Mouse (Mus musculus) right cerebral cortex, postnatal 14 days (tissue): ENCODE measurements at regions not wholly inside any gene's neighbourhood (a gene's known extent, or its start where the extent isn't known, plus 50 kb on each side); places are given as distances from the start of the nearest gene placed in this dataset.
A peak's percentile ranks its signal among the peaks of the same experiment; 100 is the strongest.

Experiments used
- DNase-seq: peaks from one replicate; pipeline ENCODE4 v3.0.0; 2022

DNA sequence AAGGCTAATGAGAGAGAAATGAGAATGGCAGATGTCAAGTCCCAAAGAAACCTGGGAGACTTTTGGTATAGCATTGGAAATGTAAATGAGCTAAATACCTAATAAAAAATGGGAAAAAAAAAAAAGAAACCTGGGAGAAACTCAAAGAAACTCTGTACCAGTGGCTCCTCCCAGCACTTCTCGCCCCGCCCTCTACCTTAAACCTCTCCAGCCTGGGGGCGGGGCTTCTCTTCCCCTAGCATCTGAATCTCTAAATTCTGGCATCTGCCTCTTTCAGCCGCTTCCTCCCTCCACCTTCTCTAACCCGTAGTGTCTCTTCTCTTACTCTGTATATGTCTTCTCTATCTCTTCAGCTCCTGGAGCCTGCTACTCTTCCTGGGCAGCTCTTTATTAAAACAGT, 53.2 kb downstream of the Gpr6 start:
- DNase-seq, result no peak

DNA sequence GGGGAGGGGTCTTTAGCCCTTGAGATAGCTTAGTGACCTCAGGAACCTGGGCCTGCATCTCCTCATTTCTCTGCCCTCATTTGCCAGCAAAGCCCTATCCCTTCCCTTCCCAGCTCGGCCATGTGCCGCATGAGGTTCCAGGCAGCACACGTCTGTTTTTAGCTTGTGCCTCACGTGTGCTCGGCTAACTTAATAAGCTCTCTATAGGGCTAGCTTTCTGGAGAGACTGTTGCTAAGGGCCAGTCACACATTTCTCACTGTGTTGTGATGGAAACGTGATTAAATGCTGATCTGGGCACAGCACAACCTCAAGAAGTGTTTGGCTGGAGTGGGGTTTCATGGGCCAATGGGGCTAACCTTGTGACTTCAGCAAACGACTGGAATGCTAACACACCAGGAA, 55.5 kb downstream of the Gpr6 start:
- DNase-seq, result no peak

DNA sequence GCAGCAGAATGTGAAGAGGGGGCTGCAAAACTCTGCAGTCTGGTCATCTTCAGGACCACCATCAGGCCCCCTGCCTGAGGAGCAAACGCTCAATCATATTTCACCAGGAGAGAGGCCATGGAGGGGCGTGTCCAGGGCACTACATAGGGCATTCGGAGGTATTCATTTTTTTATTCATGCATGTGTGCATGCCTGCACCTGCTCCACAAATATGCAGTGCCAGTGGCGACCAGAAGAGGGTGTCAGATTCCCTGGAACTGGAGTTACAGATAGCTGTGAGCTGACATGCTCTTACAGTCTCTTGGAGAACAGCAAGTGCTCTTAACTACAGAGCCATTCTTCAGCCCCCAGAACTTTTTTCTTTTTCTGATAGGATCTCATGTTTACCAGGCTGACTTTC, 56.4 kb downstream of the Gpr6 start:
- peak; percentile 64 for DNase-seq

DNA sequence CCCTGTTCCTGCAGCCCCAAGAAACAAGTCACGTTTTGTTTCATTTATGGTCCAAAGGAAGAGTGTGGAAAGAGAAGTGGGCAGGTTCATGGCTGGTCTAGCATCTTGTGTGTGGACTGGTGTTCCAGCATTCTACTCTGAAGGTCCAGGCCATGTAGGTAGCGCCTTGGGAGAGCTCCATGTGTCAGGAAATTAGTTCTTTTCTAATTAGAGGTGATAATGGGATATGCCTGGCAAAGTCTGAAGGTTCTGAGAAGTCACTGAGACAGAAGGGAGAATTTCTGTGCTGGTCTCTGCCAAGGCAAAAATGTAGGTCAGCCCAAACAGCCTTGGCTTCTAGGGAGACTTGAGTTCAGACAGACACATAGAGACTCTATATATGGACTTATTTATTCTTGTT, 61.5 kb downstream of the Gpr6 start:
- DNase-seq, result no peak

DNA sequence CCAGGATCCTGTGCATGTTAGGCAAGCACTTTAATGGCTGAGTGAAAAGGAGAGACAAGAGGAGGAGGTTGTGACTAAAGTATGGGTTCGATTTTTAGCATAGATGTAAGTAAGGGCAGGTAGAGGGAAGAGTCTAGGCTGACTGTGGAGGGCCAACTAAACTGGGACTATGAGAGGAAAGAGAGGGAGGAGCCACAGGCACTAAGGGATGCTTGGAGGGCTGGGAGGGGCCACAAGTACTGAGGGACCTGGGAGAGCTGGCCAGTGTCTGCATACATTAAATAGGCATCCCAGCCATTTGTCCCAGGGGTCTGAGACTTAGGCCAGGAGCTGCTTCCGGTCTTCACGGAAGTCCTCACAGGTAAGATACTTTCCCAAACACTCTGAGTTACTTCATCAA, 64.2 kb downstream of the Gpr6 start:
- no peak for DNase-seq

DNA sequence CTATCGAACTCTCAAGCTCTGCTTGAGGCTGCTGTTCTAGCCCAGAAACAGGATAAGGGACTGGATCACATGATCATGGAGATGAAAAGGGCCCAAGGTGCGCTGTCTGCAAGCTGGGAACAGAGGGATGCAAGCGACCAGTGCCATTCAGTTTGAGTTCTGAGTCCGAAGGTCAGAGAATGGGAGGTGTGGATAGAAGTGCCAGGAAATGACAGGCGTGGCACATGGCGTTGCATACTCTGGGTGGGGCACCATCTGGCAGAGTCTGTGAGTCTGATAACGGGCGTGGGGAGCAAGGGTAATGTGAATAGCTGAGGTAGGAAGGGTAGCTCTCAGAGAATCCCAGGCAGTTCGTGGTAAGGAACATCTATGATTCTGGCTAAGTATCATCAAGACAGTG, 65.5 kb downstream of the Gpr6 start:
- DNase-seq, result no peak

DNA sequence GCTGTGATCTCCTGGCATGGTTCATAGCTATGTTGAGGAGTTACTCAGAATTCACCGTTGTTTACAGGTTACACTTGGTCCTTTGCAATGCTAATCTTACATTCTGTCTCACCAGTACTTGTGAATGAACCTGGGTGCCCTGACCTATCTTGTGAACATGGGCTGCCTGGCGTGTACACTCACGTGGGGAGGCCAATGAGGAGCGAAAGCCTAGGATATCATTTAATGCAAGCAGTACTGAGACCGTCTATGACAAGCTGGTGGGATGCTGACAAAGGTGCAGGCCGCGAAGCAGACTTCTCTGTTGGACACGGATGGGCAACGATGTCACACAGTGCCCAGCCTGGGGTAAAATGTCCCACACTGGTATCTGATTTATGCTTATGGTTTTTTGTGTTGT, 66.3 kb downstream of the Gpr6 start:
- DNase-seq, result no peak

DNA sequence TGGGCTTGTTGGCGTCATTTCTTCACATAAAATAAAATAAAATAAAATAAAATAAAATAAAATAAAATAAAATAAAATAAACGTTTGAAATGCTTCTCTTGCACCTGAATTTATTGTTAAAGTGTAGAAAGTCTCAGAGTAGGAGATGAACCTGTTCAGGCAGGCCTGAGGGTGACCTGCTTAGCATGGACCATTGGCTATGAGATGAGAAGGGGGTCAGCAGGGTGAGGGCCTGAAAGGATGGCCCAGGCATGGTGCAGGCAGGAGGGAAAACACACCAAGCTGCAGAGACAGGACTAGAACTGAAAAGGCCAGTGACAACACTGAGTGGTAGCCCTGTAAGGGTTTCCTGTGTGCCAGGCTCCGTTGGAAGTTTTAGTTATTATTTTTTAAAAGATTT, 67.3 kb downstream of the Gpr6 start:
- DNase-seq, result no peak

DNA sequence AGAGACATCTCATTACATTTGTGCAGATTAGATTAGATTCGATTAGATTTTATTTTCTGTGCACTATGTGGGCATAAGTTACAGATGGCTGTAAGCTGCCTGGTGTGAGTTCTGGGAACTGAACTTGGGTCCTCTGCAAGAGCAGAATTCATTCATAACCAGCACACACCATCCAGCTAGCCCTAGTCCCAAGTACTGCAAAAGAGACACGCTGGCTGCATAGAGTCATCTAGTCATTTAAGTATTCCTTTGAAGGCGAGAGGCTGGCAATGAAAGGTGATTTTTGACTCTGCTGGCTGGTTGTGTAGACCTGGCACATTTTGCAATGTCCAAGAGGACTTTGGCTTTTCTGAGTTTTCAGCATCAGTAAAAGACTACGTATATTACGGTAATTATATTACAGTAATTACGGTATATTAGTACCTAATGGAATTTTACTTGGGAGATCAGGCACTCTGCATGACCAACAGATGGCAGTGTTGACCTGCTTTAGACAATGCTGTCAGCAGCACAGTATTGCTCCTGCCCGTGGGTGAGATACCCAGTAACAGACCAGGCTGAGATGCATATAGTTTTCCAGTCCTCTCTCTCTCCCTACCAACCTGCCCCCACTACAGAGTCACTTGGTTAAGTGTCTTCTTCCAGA, 67.9 kb downstream of the Gpr6 start:
- peak; percentile 63 for DNase-seq

DNA sequence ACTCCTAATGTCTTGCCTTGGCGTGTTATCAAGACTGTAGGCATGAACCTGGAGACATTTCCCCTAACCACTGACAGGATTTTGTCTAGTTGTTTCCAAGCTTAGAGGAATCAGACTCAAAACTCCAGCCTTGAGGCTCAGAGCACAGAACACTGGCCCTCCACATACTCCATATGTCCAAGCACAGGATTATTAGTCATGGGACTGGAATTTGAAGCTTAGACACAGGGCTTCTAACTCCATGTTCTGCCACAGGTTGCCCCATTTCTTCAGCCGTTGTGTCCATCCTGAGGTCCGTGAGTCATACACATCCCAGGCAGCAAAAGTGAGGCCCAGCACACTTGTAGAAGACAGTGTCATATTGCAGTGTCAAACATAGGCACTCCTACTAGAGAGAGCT, 68.9 kb downstream of the Gpr6 start:
- no peak for DNase-seq

DNA sequence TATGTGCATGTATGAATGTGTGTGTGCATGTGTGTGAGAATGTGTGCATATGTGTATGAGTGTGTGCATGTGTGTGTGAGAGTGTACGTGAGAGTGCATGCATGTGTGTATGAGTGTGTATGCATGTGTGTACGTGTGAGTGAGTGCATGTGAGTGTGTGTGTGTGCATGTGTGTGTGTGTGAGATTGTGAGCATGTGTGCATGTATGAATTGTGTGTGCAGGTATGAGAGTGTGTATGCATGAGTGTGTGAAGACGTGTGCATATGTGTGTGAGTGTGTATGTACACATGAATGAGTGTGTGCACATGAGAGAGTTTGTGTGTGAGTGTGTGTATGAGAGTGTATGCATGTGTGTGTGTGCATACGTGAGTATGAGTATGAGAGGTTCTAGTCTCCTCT, 71.1 kb downstream of the Gpr6 start:
- DNase-seq, result no peak

DNA sequence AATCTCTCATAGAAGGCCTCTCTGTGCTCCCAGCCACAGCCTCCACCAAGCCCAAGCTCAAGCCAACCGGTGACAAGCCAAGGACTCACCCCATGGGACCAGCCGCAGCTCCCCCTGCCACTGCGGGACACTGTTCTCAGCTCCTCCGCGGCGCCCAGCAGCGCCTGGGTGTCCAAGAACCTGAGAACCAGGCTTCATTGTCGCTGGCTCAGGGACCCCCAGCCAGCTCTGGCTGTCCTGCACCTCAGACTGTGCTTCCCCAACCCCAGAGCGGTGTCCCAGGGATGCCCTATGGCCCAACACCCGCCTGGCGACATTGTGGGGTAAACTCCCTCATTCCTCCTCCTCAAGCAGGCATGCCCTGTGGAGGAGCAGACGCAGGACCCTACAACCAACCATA, 72.6 kb downstream of the Gpr6 start:
- DNase-seq, result no peak

DNA sequence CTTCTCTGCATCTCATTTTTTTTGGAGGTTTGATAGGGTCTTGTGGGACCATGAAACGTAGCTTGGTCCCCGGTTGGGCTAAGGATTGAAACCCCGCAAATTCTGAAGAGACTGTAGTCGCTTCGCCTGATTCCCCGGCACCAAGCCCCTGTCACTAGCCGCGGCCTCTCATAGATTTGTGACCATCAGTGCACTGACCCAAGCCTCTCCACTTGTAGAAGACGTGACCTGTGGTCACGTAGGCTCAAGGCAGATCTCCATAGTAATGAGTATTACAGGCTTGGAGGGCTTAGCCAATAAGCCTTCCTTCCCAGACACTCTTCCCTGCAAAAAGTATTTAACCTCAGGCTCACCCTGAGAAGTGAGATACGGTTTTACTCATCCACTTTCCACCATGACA, 73.3 kb downstream of the Gpr6 start:
- no peak for DNase-seq

DNA sequence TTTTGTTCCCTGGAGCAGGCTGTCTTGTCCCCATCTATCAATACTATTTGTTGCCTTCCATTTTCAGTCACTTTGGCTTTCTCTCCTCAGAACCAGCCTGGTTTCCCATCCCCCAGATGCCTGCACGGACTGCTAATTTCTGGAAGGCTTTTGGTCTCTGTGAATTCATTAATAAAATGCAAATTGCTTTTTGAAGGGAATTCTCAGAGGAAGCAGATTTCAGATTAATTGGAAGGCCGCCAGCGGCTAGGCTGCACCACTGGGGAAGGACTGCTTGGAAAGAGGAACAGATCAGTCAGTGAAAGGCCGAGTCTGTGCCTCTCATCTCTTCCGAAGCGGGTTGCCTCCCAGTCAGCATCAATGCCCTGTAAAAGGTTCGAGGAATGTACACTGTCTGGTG, 73.8 kb downstream of the Gpr6 start:
- peak; percentile 34 for DNase-seq

DNA sequence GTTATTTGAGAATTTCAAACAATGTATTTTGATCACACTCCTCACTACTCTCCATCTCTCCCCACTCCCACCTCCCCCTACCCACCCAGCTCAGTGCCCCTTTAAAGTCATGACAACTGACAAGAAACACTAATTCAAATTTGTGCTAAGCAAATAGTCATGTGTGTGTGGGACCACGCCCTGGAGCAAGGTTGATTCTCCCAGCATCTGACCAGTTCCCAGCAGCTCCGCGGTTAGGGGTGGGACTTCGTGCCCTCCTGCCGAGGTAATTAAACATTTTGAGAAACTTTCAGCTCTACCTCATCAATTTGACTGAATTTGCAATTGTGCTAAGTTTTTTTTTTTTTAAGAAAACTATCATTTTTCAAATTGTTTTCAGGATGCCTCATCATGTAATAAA, 74.5 kb downstream of the Gpr6 start:
- no peak for DNase-seq
